Mouse (Mus musculus) intestine, postnatal 0 days (tissue): Measurements from ENCODE around the gene Smoc1. TPM values are rescaled to one million over a fixed set of nuclear protein-coding genes. Genes with fewer than 3 reads are reported as not detected.
A peak's percentile ranks its signal among the peaks of the same experiment; 100 is the strongest.

Experiments used
- ATAC-seq: fragments of 200-750 bp; cut with Nextera tagmentation; 2 replicates; pipeline ENCODE4 v1.8.0; 2017; ENCODE audit warnings: mild to moderate bottlenecking, moderate TSS enrichment, moderate library complexity
- H3K27ac ChIP-seq: fragments of 300-500 bp; sonication (generic); 2 replicates; pipeline ENCODE4 v1.5.1; 2014; ENCODE audit warnings: mild to moderate bottlenecking, low read depth, low read length, moderate library complexity
- H3K27me3 ChIP-seq: fragments of 300-500 bp; sonication (generic); replicated peaks from 2 replicates; pipeline ENCODE4 v1.6.1; 2014; ENCODE audit warnings: low read length, mixed read lengths; ENCODE audit not compliant: control insufficient read depth, insufficient read depth
- H3K36me3 ChIP-seq: fragments of 300-500 bp; sonication (generic); 2 replicates; pipeline ENCODE4 v1.6.1; 2014; ENCODE audit warnings: mild to moderate bottlenecking, moderate library complexity; ENCODE audit not compliant: control insufficient read depth, insufficient read depth
- H3K4me1 ChIP-seq: fragments of 300-500 bp; sonication (generic); replicated peaks from 2 replicates; pipeline ENCODE4 v1.6.1; 2014; ENCODE audit warnings: antibody characterized with exemption, low read length, mixed read lengths; ENCODE audit not compliant: control insufficient read depth, insufficient read depth
- H3K4me2 ChIP-seq: fragments of 300-500 bp; sonication (generic); replicated peaks from 2 replicates; pipeline ENCODE4 v1.6.1; 2014; ENCODE audit warnings: low read depth, mild to moderate bottlenecking, moderate library complexity
- H3K4me3 ChIP-seq: fragments of 300-500 bp; sonication (generic); 2 replicates; pipeline ENCODE4 v1.5.1; 2014; ENCODE audit warnings: low read depth, low read length
- H3K9ac ChIP-seq: fragments of 300-500 bp; sonication (generic); 2 replicates; pipeline ENCODE4 v1.6.1; 2014; ENCODE audit warnings: mild to moderate bottlenecking, low read depth, low read length
- H3K9me3 ChIP-seq: fragments of 300-500 bp; sonication (generic); 2 replicates; pipeline ENCODE4 v1.6.1; 2016; ENCODE audit warnings: mixed run types; ENCODE audit not compliant: control insufficient read depth
- CTCF ChIP-seq: sonication (generic); IDR thresholded peaks from 2 replicates; pipeline ENCODE4 v1.5.1; 2016; ENCODE audit warnings: low read depth, mild to moderate bottlenecking, control low read depth, antibody characterized with exemption, moderate library complexity
- WGBS: fragments of 180-500 bp; shearing (Covaris S2); extraction: QIAGEN DNeasy Blood & Tissue Kit; methylation state at CpG from one replicate; pipeline ENCODE4 v1.1.7; 2014; 5-methylcytosine and 5-hydroxymethylcytosine counted together
- polyA plus RNA-seq: library from polyadenylated mRNA; unstranded; fragments of >200 nt; fragmentation: Nextera tagmentation; extraction: Ambion mirVana; gene quantifications from 2 replicates; pipeline ENCODE4 v1.2.1, GENCODE M21; 2015

Gene Smoc1
- polyA plus RNA-seq, 1 experiment from 2014 or later, result 3.9 TPM

DNA sequence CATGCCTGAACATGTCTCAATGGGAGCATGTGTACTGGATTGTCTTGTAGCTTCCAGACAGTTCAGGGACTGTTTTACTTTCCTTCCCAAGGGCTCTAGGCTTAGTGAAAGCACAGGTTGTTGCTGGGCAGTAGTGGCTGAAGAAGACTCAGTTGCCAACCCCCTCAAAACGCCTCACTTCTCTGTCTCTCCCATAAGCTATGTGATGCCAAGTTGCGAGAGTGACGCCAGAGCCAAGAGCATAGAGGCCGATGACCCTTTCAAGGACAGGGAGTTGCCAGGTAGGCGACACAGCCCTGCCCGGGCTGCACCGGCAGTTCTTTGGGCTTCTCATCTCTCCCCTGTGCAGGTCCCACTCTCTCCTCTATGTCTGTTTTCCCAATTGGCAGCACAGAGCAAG is 141.4 kb downstream of the Smoc1 start:
- WGBS, result 85% methylated on average over 7 of the region's 7 CpGs
- ATAC-seq, result no peak
- Histone ChIP-seq H3K36me3 (no peaks in the 10 kb centered on the region), H3K27me3 (no peaks in the 10 kb centered on the region), H3K9ac (no peak overlapping the region), H3K4me2 (no peak overlapping the region), H3K4me1 (no peaks in the 10 kb centered on the region), H3K27ac (no peak overlapping the region), H3K4me3 (no peak overlapping the region), H3K9me3 (no peaks in the 10 kb centered on the region)
- TF ChIP-seq CTCF, result no peak

- Histone ChIP-seq H3K27me3 (no peaks in the 10 kb centered on the region), H3K9me3 (no peaks in the 10 kb centered on the region), H3K4me3 (no peak overlapping the region), H3K9ac (no peak overlapping the region), H3K4me2 (no peak overlapping the region), H3K36me3 (no peaks in the 10 kb centered on the region), H3K4me1 (no peaks in the 10 kb centered on the region), H3K27ac (no peak overlapping the region)
- no peak for ATAC-seq
- peak; percentile 32; the same call in 1 of the 2 replicates for TF ChIP-seq CTCF
- WGBS, result 49% methylated on average over 2 of the region's 2 CpGs
Observed at GRCm38 (mm10) chr12:81168494-81168893, 141.9 kb downstream of the Smoc1 start.

DNA sequence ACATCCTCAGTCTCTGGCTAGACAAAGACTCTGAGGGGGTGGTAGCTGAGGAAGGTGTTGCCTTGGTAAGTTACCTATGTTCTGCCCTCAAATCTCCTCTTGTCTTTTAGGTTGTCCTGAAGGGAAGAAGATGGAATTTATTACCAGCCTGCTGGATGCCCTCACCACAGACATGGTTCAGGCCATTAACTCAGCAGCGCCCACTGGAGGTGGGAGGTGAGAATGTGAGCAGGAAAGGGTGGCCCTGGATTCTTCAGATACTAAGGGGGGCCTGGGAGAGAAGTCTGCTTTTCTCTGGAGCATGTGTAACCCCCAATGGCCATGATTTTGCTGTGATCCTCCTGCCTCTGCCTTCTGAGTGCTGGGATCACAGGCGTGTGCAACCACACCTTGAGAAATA is 143.5 kb downstream of the Smoc1 start:
- H3K9me3 ChIP-seq, result no peaks in the 10 kb centered on the region
- no peaks in the 10 kb centered on the region for H3K27me3 ChIP-seq
- peak; percentile 53 for TF ChIP-seq CTCF
- H3K4me3 ChIP-seq, result no peak overlapping the region
- H3K9ac ChIP-seq, result no peak overlapping the region
- ATAC-seq, result no peak
- H3K4me2 ChIP-seq, result no peak overlapping the region
- no peaks in the 10 kb centered on the region for H3K4me1 ChIP-seq
- H3K27ac ChIP-seq, result no peak overlapping the region
- H3K36me3 ChIP-seq, result no peaks in the 10 kb centered on the region
- WGBS, result 88% methylated on average over 2 of the region's 2 CpGs

DNA sequence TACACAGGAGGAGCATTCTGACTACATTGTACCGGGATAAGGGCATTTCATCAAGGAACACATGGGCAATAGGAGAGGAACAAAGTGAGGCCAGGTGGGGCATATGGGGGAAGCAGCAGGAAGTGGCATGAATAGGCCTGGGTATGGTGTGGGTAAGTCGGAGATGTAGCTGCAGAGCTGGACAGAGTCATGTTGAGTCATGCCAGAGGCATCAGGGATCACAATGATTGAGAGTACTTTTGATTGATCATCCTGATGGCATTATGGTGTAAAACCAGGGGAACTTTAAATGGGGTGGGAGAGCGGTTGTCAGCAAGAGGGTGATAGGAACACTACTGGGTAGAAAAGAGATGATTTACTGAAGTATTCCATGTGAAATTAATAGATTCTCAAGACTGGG is 146.4 kb downstream of the Smoc1 start:
- no peak for ATAC-seq
- H3K4me1 ChIP-seq, result no peaks in the 10 kb centered on the region
- no peak overlapping the region for H3K4me3 ChIP-seq
- no peak overlapping the region for H3K9ac ChIP-seq
- TF ChIP-seq CTCF, result no peak
- no peak overlapping the region for H3K27ac ChIP-seq
- 86% methylated on average over 3 of the region's 3 CpGs for WGBS
- no peaks in the 10 kb centered on the region for H3K9me3 ChIP-seq
- H3K36me3 ChIP-seq, result no peaks in the 10 kb centered on the region
- H3K27me3 ChIP-seq, result no peaks in the 10 kb centered on the region
- H3K4me2 ChIP-seq, result no peak overlapping the region

- no peak overlapping the region for H3K27ac ChIP-seq
- H3K9me3 ChIP-seq, result no peaks in the 10 kb centered on the region
- no peak overlapping the region for H3K9ac ChIP-seq
- no peak overlapping the region for H3K4me2 ChIP-seq
- H3K36me3 ChIP-seq, result no peaks in the 10 kb centered on the region
- H3K4me3 ChIP-seq, result no peak overlapping the region
- 92% methylated on average over 4 of the region's 4 CpGs for WGBS
- no peak for TF ChIP-seq CTCF
- H3K27me3 ChIP-seq, result no peaks in the 10 kb centered on the region
- no peak for ATAC-seq
- no peaks in the 10 kb centered on the region for H3K4me1 ChIP-seq
Observed at GRCm38 (mm10) chr12:81173893-81174292, 147.3 kb downstream of the Smoc1 start.

- no peak overlapping the region for H3K4me2 ChIP-seq
- no peak overlapping the region for H3K27ac ChIP-seq
- H3K27me3 ChIP-seq, result no peaks in the 10 kb centered on the region
- H3K4me1 ChIP-seq, result no peaks in the 10 kb centered on the region
- no peaks in the 10 kb centered on the region for H3K36me3 ChIP-seq
- no peaks in the 10 kb centered on the region for H3K9me3 ChIP-seq
- ATAC-seq, result no peak
- 41% methylated on average over 9 of the region's 9 CpGs for WGBS
- H3K4me3 ChIP-seq, result no peak overlapping the region
- H3K9ac ChIP-seq, result no peak overlapping the region
- TF ChIP-seq CTCF, result no peak
Observed at GRCm38 (mm10) chr12:81175252-81175651, 148.6 kb downstream of the Smoc1 start.

GRCm38 (mm10) chr12:81182073-81182472 is 155.5 kb downstream of the Smoc1 start:
- H3K4me3 ChIP-seq, result no peak overlapping the region
- H3K4me2 ChIP-seq, result no peak overlapping the region
- WGBS, result 63% methylated on average over 3 of the region's 3 CpGs
- no peak overlapping the region for H3K27ac ChIP-seq
- H3K9ac ChIP-seq, result no peak overlapping the region
- H3K36me3 ChIP-seq, result no peaks in the 10 kb centered on the region
- H3K27me3 ChIP-seq, result no peaks in the 10 kb centered on the region
- no peaks in the 10 kb centered on the region for H3K4me1 ChIP-seq
- 0 out of 2 replicates have a peak, but pooled peaks have one; percentile 19 for ATAC-seq
- peak; percentile 89 for TF ChIP-seq CTCF
- H3K9me3 ChIP-seq, result no peaks in the 10 kb centered on the region
